Mouse (Mus musculus) MEL (cell line): Measurements from ENCODE around the gene Gm26920. TPM values are rescaled to one million over a fixed set of nuclear protein-coding genes. Genes with fewer than 3 reads are reported as not detected.

Experiments
- DNase-seq: peaks from one replicate; pipeline ENCODE4 v3.0.0; 2011; ENCODE audit warnings: low read depth, low spot score
- H3K27ac ChIP-seq: 2 replicates; pipeline ENCODE4 v1.5.1; 2012; ENCODE audit warnings: low read depth, mild to moderate bottlenecking, control low read depth, low read length, moderate library complexity; ENCODE audit not compliant: control insufficient read depth
- H3K27me3 ChIP-seq, 2 experiments: fragments of 150-350 bp in 1 of 2; sonication (generic) in 1 of 2; 2 replicates each; pipeline ENCODE4 v1.6.1; 2012; ENCODE audit warnings: low read length in 2 of 2, mild to moderate bottlenecking in 2 of 2, improper control_type of control experiment in 1 of 2, moderate library complexity in 1 of 2; ENCODE audit not compliant: insufficient read depth in 2 of 2, control insufficient read depth in 1 of 2
- H3K36me3 ChIP-seq, 2 experiments: 2 replicates each; pipeline ENCODE4 v1.6.1; 2012 to 2014; ENCODE audit warnings: low read length in 2 of 2, improper control_type of control experiment in 1 of 2, inconsistent platforms in 1 of 2, mild to moderate bottlenecking in 1 of 2; ENCODE audit not compliant: insufficient read depth in 2 of 2, control insufficient read depth in 1 of 2
- H3K4me1 ChIP-seq, 2 experiments: fragments of 150-350 bp in 1 of 2; sonication (generic) in 1 of 2; 2 replicates each; pipeline ENCODE4 v1.6.1; 2012; ENCODE audit warnings: low read length in 2 of 2, improper control_type of control experiment in 1 of 2, mild to moderate bottlenecking in 1 of 2; ENCODE audit not compliant: insufficient read depth in 2 of 2, control insufficient read depth in 1 of 2
- H3K4me3 ChIP-seq, 2 experiments: fragments of 150-350 bp in 1 of 2; sonication (generic) in 1 of 2; 2 replicates each; pipeline ENCODE4 v1.5.1; 2012; ENCODE audit warnings: low read depth in 2 of 2, low read length in 2 of 2, mild to moderate bottlenecking in 2 of 2, moderate library complexity in 2 of 2, control low read depth in 1 of 2, improper control_type of control experiment in 1 of 2; ENCODE audit not compliant: control insufficient read depth in 1 of 2, insufficient read depth in 1 of 2
- H3K79me2 ChIP-seq: 2 replicates; pipeline ENCODE4 v1.6.1; 2012; ENCODE audit warnings: mild to moderate bottlenecking, low read length, moderate library complexity; ENCODE audit not compliant: control insufficient read depth, poor library complexity, insufficient read depth
- H3K9ac ChIP-seq: 2 replicates; pipeline ENCODE4 v1.6.1; 2012; ENCODE audit warnings: low read depth, mild to moderate bottlenecking, control low read depth, low read length, moderate library complexity; ENCODE audit not compliant: control insufficient read depth, poor library complexity, severe bottlenecking
- H3K9me3 ChIP-seq: fragments of 150-350 bp; sonication (generic); replicated peaks from 2 replicates; pipeline ENCODE4 v1.6.1; 2012; ENCODE audit warnings: mild to moderate bottlenecking, low read length, improper control_type of control experiment, moderate library complexity; ENCODE audit not compliant: insufficient read depth
- BHLHE40 ChIP-seq: IDR thresholded peaks from 2 replicates; pipeline ENCODE4 v1.6.1; 2012; ENCODE audit warnings: low read depth, mild to moderate bottlenecking, inconsistent platforms, low read length, improper control_type of control experiment, borderline replicate concordance
- CHD1 ChIP-seq: IDR thresholded peaks from 2 replicates; pipeline ENCODE4 v1.6.1; 2012; ENCODE audit warnings: low read depth, mild to moderate bottlenecking, inconsistent platforms, low read length, improper control_type of control experiment
- CTCF ChIP-seq, 3 experiments: IDR thresholded peaks in 2 of 3; conservative IDR thresholded peaks in 1 of 3; 2 replicates each; pipeline ENCODE4 v1.5.1; 2011 to 2012; ENCODE audit warnings: low read length in 3 of 3, low read depth in 2 of 3, mild to moderate bottlenecking in 2 of 3, improper control_type of control experiment in 1 of 3, inconsistent platforms in 1 of 3, mixed read lengths in 1 of 3, moderate library complexity in 1 of 3; ENCODE audit not compliant: control insufficient read depth in 1 of 3, insufficient read depth in 1 of 3, poor library complexity in 1 of 3, severe bottlenecking in 1 of 3
- ELF1 ChIP-seq: IDR thresholded peaks from 2 replicates; pipeline ENCODE4 v1.6.1; 2014; ENCODE audit warnings: low read depth, mild to moderate bottlenecking, inconsistent platforms, low read length, improper control_type of control experiment, moderate library complexity
- GABPA ChIP-seq: IDR thresholded peaks from 2 replicates; pipeline ENCODE4 v1.6.1; 2012; ENCODE audit warnings: low read depth, mild to moderate bottlenecking, inconsistent platforms, low read length, improper control_type of control experiment, moderate library complexity
- JUND ChIP-seq: IDR thresholded peaks from 2 replicates; pipeline ENCODE4 v1.6.1; 2011; ENCODE audit warnings: low read depth, mild to moderate bottlenecking, improper control_type of control experiment, low read length
- MAFK ChIP-seq: IDR thresholded peaks from 2 replicates; pipeline ENCODE4 v1.6.1; 2011; ENCODE audit warnings: low read depth, mild to moderate bottlenecking, low read length, improper control_type of control experiment, borderline replicate concordance
- MAX ChIP-seq: IDR thresholded peaks from 2 replicates; pipeline ENCODE4 v1.6.1; 2011; ENCODE audit warnings: low read length, improper control_type of control experiment
- MAZ ChIP-seq: IDR thresholded peaks from 2 replicates; pipeline ENCODE4 v1.6.1; 2012; ENCODE audit warnings: low read depth, mild to moderate bottlenecking, inconsistent platforms, low read length, improper control_type of control experiment
- MXI1 ChIP-seq: IDR thresholded peaks from 2 replicates; pipeline ENCODE4 v1.6.1; 2011; ENCODE audit warnings: mild to moderate bottlenecking, low read depth, low read length, improper control_type of control experiment
- POLR2A ChIP-seq, 2 experiments: IDR thresholded peaks; 2 replicates each; pipeline ENCODE4 v1.6.1; 2011 to 2012; ENCODE audit warnings: low read length in 2 of 2, mild to moderate bottlenecking in 2 of 2, control low read depth in 1 of 2, improper control_type of control experiment in 1 of 2, low read depth in 1 of 2, moderate library complexity in 1 of 2; ENCODE audit not compliant: control insufficient read depth in 1 of 2, insufficient read depth in 1 of 2, poor library complexity in 1 of 2
- RAD21 ChIP-seq: IDR thresholded peaks from 2 replicates; pipeline ENCODE4 v1.6.1; 2011; ENCODE audit warnings: mild to moderate bottlenecking, low read depth, low read length, improper control_type of control experiment
- SMC3 ChIP-seq: IDR thresholded peaks from 2 replicates; pipeline ENCODE4 v1.6.1; 2011; ENCODE audit warnings: low read depth, low read length, improper control_type of control experiment
- UBTF ChIP-seq: IDR thresholded peaks from 2 replicates; pipeline ENCODE4 v1.6.1; 2012; ENCODE audit warnings: low read depth, mild to moderate bottlenecking, inconsistent platforms, low read length, improper control_type of control experiment, moderate library complexity, borderline replicate concordance; ENCODE audit not compliant: insufficient read depth
- ZC3H11A ChIP-seq: IDR thresholded peaks from 2 replicates; pipeline ENCODE4 v1.6.1; 2012; ENCODE audit warnings: low read depth, mild to moderate bottlenecking, inconsistent platforms, low read length, improper control_type of control experiment
- polyA plus RNA-seq, 2 experiments: library from polyadenylated mRNA; stranded (reverse) in 1 of 2; unstranded in 1 of 2; fragments of >175 nt in 1 of 2; fragments of >200 nt in 1 of 2; gene quantifications; 2 replicates each; pipeline versions ENCODE4 v1.2.1 to v1.2.4; 2012; ENCODE audit warnings: low replicate concordance in 2 of 2, low read depth in 1 of 2; ENCODE audit not compliant: insufficient read length in 2 of 2, insufficient read depth in 1 of 2, missing spikeins in 1 of 2
- total RNA-seq: library from RNA; depleted of rRNA; stranded (reverse); fragments of 300-350 nt; gene quantifications from 2 replicates; pipeline ENCODE4 v1.2.3, GENCODE M21; 2012

Gene Gm26920
- total and polyA plus RNA-seq, 3 experiments: 0.62 TPM; not detected in 2

DNA sequence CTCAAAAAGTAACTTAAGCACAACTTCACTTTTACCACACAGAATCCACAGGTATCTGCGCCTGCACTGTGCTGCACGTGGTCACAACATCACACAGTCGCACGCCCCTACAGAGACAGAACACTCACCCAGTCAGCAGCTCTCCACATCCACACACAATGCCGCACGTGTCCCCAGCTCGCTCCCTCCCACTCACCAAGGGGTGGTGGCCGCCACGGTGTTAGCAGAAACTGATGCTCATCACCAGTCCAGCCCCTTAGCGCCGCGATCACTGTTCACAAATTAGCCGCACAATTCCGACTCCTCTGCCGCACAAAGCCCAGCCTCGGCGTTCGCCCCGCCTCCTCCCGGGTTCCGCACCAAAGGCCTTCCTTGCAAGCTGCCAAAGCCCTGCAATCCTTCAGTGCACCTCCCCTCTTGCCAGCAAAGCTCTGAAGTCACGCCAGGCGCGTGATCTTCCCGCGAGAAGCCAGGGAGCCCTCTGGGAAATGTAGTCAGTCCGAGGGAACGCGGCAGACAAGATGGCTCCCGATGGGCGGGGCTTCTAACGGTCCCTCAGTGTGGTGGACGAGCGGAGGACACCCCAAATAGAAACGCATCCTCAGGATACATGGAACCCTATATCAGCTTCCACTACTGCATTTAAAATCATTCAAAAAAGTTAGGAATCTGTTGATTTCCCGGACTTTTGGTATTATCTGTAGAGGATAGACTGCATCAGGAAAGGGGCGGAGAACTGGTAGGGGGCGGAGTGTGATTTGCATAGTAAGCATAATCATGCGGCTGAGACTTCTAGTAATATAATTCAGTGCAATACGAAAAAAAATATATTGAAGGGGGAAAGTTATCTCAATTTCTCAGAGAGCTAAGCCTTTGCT is at the start of gene Gm26920, which contains the start of gene Zfp566 (continued):
- TF ChIP-seq RAD21 (no peak), UBTF (no peak), POLR2A (IDR thresholded peaks at IDR 0.05; ENCODE audit: control insufficient read depth in 1 of 2, insufficient read depth in 1 of 2, low read depth in 1 of 2, low read length in 2 of 2, poor library complexity in 1 of 2) (peak; percentile 58 to 80), SMC3 (no peak)

DNA sequence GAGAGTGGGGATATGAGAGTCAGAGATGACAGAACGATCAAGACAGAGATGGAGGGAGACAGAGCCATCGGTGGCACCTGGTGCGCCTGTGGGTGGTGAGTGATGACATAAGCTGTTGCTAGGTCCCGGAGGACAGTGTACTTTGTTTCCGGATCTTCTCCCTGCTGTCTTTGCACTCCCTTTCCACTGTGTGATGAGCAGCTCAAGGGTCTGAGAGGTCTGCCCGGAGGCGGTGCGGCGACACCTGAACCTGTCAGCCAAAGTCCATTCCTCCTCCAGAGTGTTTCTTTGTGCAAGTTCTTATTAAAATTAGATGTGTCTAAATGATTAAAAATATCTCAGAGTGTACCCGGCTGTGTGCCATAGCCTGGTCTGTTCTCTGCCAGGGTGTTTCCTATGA is 46.6 kb upstream of the Gm26920 start:
- no peaks in the 10 kb centered on the region for H3K27me3 ChIP-seq
- TF ChIP-seq BHLHE40: no peak
- TF ChIP-seq MXI1: no peak
- no peaks in the 10 kb centered on the region for H3K9me3 ChIP-seq
- H3K4me3 ChIP-seq: no peak overlapping the region
- no peak for DNase-seq
- no peaks in the 10 kb centered on the region for H3K79me2 ChIP-seq
- H3K36me3 ChIP-seq: peaks cover 0 to 5% of the 10 kb centered on the region in 2 experiments; a peak in 2 of 4 replicates
- no peak overlapping the region for H3K9ac ChIP-seq
- no peak overlapping the region for H3K27ac ChIP-seq
- H3K4me1 ChIP-seq: no peaks in the 10 kb centered on the region

DNA sequence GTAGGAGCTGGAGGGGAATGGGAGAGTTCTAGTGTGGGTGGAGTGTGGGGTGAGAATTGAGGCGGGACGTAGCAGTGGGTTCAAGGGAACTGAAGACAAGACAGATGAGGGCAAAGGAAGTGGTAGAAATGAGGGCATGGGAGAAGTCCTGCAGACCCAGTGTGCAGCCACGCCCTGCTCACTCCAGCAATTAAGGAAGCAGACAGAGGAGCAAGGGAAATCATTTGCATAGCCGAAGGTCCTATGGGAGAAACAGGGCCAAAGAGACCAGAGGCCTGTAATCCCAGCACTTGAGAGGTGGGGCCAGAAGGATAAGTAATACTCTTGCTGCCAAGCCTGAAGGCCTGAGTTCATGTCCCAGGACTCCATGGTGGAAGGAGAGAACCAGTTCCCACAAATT is 42.2 kb upstream of the Gm26920 start:
- TF ChIP-seq CHD1: no peak
- no peak for TF ChIP-seq POLR2A (IDR thresholded peaks at IDR 0.05; ENCODE audit: control insufficient read depth in 1 of 2, insufficient read depth in 1 of 2, low read depth in 1 of 2, low read length in 2 of 2, poor library complexity in 1 of 2)
- TF ChIP-seq MAZ: no peak
- TF ChIP-seq ZC3H11A: no peak
- TF ChIP-seq MAX: no peak
- TF ChIP-seq ELF1: no peak
- no peak for TF ChIP-seq MAFK
- TF ChIP-seq CTCF (IDR thresholded peaks at IDR 0.05 in 2 of 3, conservative IDR thresholded peaks at IDR 0.05 in 1 of 3; ENCODE audit: control insufficient read depth in 1 of 3, insufficient read depth in 1 of 3, low read depth in 2 of 3, low read length in 3 of 3, poor library complexity in 1 of 3, severe bottlenecking in 1 of 3): no peak
- no peak for TF ChIP-seq JUND
- no peak for TF ChIP-seq SMC3
- TF ChIP-seq GABPA: no peak
- Histone ChIP-seq H3K9me3 (no peaks in the 10 kb centered on the region), H3K9ac (no peak overlapping the region), H3K27ac (no peak overlapping the region), H3K79me2 (no peaks in the 10 kb centered on the region), H3K4me3 (no peak overlapping the region), H3K27me3 (no peaks in the 10 kb centered on the region), H3K4me1 (peaks cover 0 to 6% of the 10 kb centered on the region in 2 experiments; a peak in 1 of 4 replicates), H3K36me3 (peaks cover 2 to 11% of the 10 kb centered on the region in 2 experiments; a peak in 3 of 4 replicates)
- DNase-seq: no peak
